Mouse (Mus musculus) MEL (cell line): ENCODE results near the gene Gadd45a. TPM values are rescaled to one million over a fixed set of nuclear protein-coding genes. Genes with fewer than 3 reads are reported as not detected.
A peak's percentile ranks its signal among the peaks of the same experiment; 100 is the strongest.

Experiments
- DNase-seq: peaks from one replicate; pipeline ENCODE4 v3.0.0; 2011; ENCODE audit warnings: low read depth, low spot score
- H3K27ac ChIP-seq: 2 replicates; pipeline ENCODE4 v1.5.1; 2012; ENCODE audit warnings: low read depth, mild to moderate bottlenecking, control low read depth, low read length, moderate library complexity; ENCODE audit not compliant: control insufficient read depth
- H3K27me3 ChIP-seq, 2 experiments: fragments of 150-350 bp in 1 of 2; sonication (generic) in 1 of 2; 2 replicates each; pipeline ENCODE4 v1.6.1; 2012; ENCODE audit warnings: low read length in 2 of 2, mild to moderate bottlenecking in 2 of 2, improper control_type of control experiment in 1 of 2, moderate library complexity in 1 of 2; ENCODE audit not compliant: insufficient read depth in 2 of 2, control insufficient read depth in 1 of 2
- H3K36me3 ChIP-seq, 2 experiments: 2 replicates each; pipeline ENCODE4 v1.6.1; 2012 to 2014; ENCODE audit warnings: low read length in 2 of 2, improper control_type of control experiment in 1 of 2, inconsistent platforms in 1 of 2, mild to moderate bottlenecking in 1 of 2; ENCODE audit not compliant: insufficient read depth in 2 of 2, control insufficient read depth in 1 of 2
- H3K4me1 ChIP-seq, 2 experiments: fragments of 150-350 bp in 1 of 2; sonication (generic) in 1 of 2; 2 replicates each; pipeline ENCODE4 v1.6.1; 2012; ENCODE audit warnings: low read length in 2 of 2, improper control_type of control experiment in 1 of 2, mild to moderate bottlenecking in 1 of 2; ENCODE audit not compliant: insufficient read depth in 2 of 2, control insufficient read depth in 1 of 2
- H3K4me3 ChIP-seq, 2 experiments: fragments of 150-350 bp in 1 of 2; sonication (generic) in 1 of 2; 2 replicates each; pipeline ENCODE4 v1.5.1; 2012; ENCODE audit warnings: low read depth in 2 of 2, low read length in 2 of 2, mild to moderate bottlenecking in 2 of 2, moderate library complexity in 2 of 2, control low read depth in 1 of 2, improper control_type of control experiment in 1 of 2; ENCODE audit not compliant: control insufficient read depth in 1 of 2, insufficient read depth in 1 of 2
- H3K79me2 ChIP-seq: 2 replicates; pipeline ENCODE4 v1.6.1; 2012; ENCODE audit warnings: mild to moderate bottlenecking, low read length, moderate library complexity; ENCODE audit not compliant: control insufficient read depth, poor library complexity, insufficient read depth
- H3K9ac ChIP-seq: 2 replicates; pipeline ENCODE4 v1.6.1; 2012; ENCODE audit warnings: low read depth, mild to moderate bottlenecking, control low read depth, low read length, moderate library complexity; ENCODE audit not compliant: control insufficient read depth, poor library complexity, severe bottlenecking
- H3K9me3 ChIP-seq: fragments of 150-350 bp; sonication (generic); replicated peaks from 2 replicates; pipeline ENCODE4 v1.6.1; 2012; ENCODE audit warnings: mild to moderate bottlenecking, low read length, improper control_type of control experiment, moderate library complexity; ENCODE audit not compliant: insufficient read depth
- BHLHE40 ChIP-seq: IDR thresholded peaks from 2 replicates; pipeline ENCODE4 v1.6.1; 2012; ENCODE audit warnings: low read depth, mild to moderate bottlenecking, inconsistent platforms, low read length, improper control_type of control experiment, borderline replicate concordance
- CTCF ChIP-seq, 3 experiments: IDR thresholded peaks in 2 of 3; conservative IDR thresholded peaks in 1 of 3; 2 replicates each; pipeline ENCODE4 v1.5.1; 2011 to 2012; ENCODE audit warnings: low read length in 3 of 3, low read depth in 2 of 3, mild to moderate bottlenecking in 2 of 3, improper control_type of control experiment in 1 of 3, inconsistent platforms in 1 of 3, mixed read lengths in 1 of 3, moderate library complexity in 1 of 3; ENCODE audit not compliant: control insufficient read depth in 1 of 3, insufficient read depth in 1 of 3, poor library complexity in 1 of 3, severe bottlenecking in 1 of 3
- E2F4 ChIP-seq: IDR thresholded peaks from 2 replicates; pipeline ENCODE4 v1.6.1; 2011; ENCODE audit warnings: low read depth, low read length, improper control_type of control experiment, borderline replicate concordance
- ELF1 ChIP-seq: IDR thresholded peaks from 2 replicates; pipeline ENCODE4 v1.6.1; 2014; ENCODE audit warnings: low read depth, mild to moderate bottlenecking, inconsistent platforms, low read length, improper control_type of control experiment, moderate library complexity
- EP300 ChIP-seq, 2 experiments: IDR thresholded peaks; 2 replicates each; pipeline ENCODE4 v1.6.1; 2011; ENCODE audit warnings: improper control_type of control experiment in 2 of 2, low read length in 2 of 2, low read depth in 1 of 2, mild to moderate bottlenecking in 1 of 2
- ETS1 ChIP-seq: IDR thresholded peaks from 2 replicates; pipeline ENCODE4 v1.6.1; 2012; ENCODE audit warnings: low read depth, mild to moderate bottlenecking, inconsistent platforms, low read length, improper control_type of control experiment, moderate library complexity
- GATA1 ChIP-seq: IDR thresholded peaks from 2 replicates; pipeline ENCODE4 v1.6.1; 2011; ENCODE audit warnings: low read depth, low read length, improper control_type of control experiment
- HCFC1 ChIP-seq: IDR thresholded peaks from 2 replicates; pipeline ENCODE4 v1.6.1; 2012; ENCODE audit warnings: low read depth, mild to moderate bottlenecking, inconsistent platforms, low read length, improper control_type of control experiment, moderate library complexity
- JUND ChIP-seq: IDR thresholded peaks from 2 replicates; pipeline ENCODE4 v1.6.1; 2011; ENCODE audit warnings: low read depth, mild to moderate bottlenecking, improper control_type of control experiment, low read length
- KAT2A ChIP-seq: conservative IDR thresholded peaks from 2 replicates; pipeline ENCODE4 v1.6.1; 2012; ENCODE audit warnings: low read depth, low read length, improper control_type of control experiment, inconsistent platforms
- MAFK ChIP-seq: IDR thresholded peaks from 2 replicates; pipeline ENCODE4 v1.6.1; 2011; ENCODE audit warnings: low read depth, mild to moderate bottlenecking, low read length, improper control_type of control experiment, borderline replicate concordance
- MAX ChIP-seq: IDR thresholded peaks from 2 replicates; pipeline ENCODE4 v1.6.1; 2011; ENCODE audit warnings: low read length, improper control_type of control experiment
- MAZ ChIP-seq: IDR thresholded peaks from 2 replicates; pipeline ENCODE4 v1.6.1; 2012; ENCODE audit warnings: low read depth, mild to moderate bottlenecking, inconsistent platforms, low read length, improper control_type of control experiment
- MEF2A ChIP-seq: IDR thresholded peaks from 2 replicates; pipeline ENCODE4 v1.6.1; 2014; ENCODE audit warnings: low read depth, mild to moderate bottlenecking, inconsistent platforms, low read length, improper control_type of control experiment; ENCODE audit not compliant: poor library complexity, insufficient replicate concordance, severe bottlenecking; ENCODE audit errors: extremely low read depth
- MYB ChIP-seq: IDR thresholded peaks from 2 replicates; pipeline ENCODE4 v1.6.1; 2011; ENCODE audit warnings: mild to moderate bottlenecking, low read depth, low read length, improper control_type of control experiment
- POLR2A ChIP-seq, 2 experiments: IDR thresholded peaks; 2 replicates each; pipeline ENCODE4 v1.6.1; 2011 to 2012; ENCODE audit warnings: low read length in 2 of 2, mild to moderate bottlenecking in 2 of 2, control low read depth in 1 of 2, improper control_type of control experiment in 1 of 2, low read depth in 1 of 2, moderate library complexity in 1 of 2; ENCODE audit not compliant: control insufficient read depth in 1 of 2, insufficient read depth in 1 of 2, poor library complexity in 1 of 2
- POLR2AphosphoS2 ChIP-seq: IDR thresholded peaks from 2 replicates; pipeline ENCODE4 v1.6.1; 2011; ENCODE audit warnings: low read length, improper control_type of control experiment
- RAD21 ChIP-seq: IDR thresholded peaks from 2 replicates; pipeline ENCODE4 v1.6.1; 2011; ENCODE audit warnings: mild to moderate bottlenecking, low read depth, low read length, improper control_type of control experiment
- RCOR1 ChIP-seq: IDR thresholded peaks from 2 replicates; pipeline ENCODE4 v1.6.1; 2012; ENCODE audit warnings: low read depth, mild to moderate bottlenecking, inconsistent platforms, low read length, improper control_type of control experiment
- SMC3 ChIP-seq: IDR thresholded peaks from 2 replicates; pipeline ENCODE4 v1.6.1; 2011; ENCODE audit warnings: low read depth, low read length, improper control_type of control experiment
- TAL1 ChIP-seq: IDR thresholded peaks from 2 replicates; pipeline ENCODE4 v1.6.1; 2012; ENCODE audit warnings: mild to moderate bottlenecking, inconsistent platforms, low read length, moderate library complexity, mixed read lengths
- TBP ChIP-seq: IDR thresholded peaks from 2 replicates; pipeline ENCODE4 v1.8.0; 2011; ENCODE audit warnings: low read depth, low read length, improper control_type of control experiment
- TCF12 ChIP-seq: IDR thresholded peaks from 2 replicates; pipeline ENCODE4 v1.6.1; 2014; ENCODE audit warnings: low read depth, mild to moderate bottlenecking, inconsistent platforms, low read length, improper control_type of control experiment, moderate library complexity
- UBTF ChIP-seq: IDR thresholded peaks from 2 replicates; pipeline ENCODE4 v1.6.1; 2012; ENCODE audit warnings: low read depth, mild to moderate bottlenecking, inconsistent platforms, low read length, improper control_type of control experiment, moderate library complexity, borderline replicate concordance; ENCODE audit not compliant: insufficient read depth
- USF2 ChIP-seq, 2 experiments: IDR thresholded peaks; 2 replicates each; pipeline ENCODE4 v1.6.1; 2011 to 2012; ENCODE audit warnings: improper control_type of control experiment in 2 of 2, low read length in 2 of 2, borderline replicate concordance in 1 of 2, inconsistent platforms in 1 of 2, low read depth in 1 of 2, mild to moderate bottlenecking in 1 of 2; ENCODE audit not compliant: insufficient read depth in 1 of 2
- ZC3H11A ChIP-seq: IDR thresholded peaks from 2 replicates; pipeline ENCODE4 v1.6.1; 2012; ENCODE audit warnings: low read depth, mild to moderate bottlenecking, inconsistent platforms, low read length, improper control_type of control experiment
- ZKSCAN1 ChIP-seq: IDR thresholded peaks from 2 replicates; pipeline ENCODE4 v1.6.1; 2012; ENCODE audit warnings: low read depth, mild to moderate bottlenecking, inconsistent platforms, low read length, improper control_type of control experiment, moderate library complexity
- ZMIZ1 ChIP-seq: IDR thresholded peaks from 2 replicates; pipeline ENCODE4 v1.6.1; 2012; ENCODE audit warnings: low read depth, mild to moderate bottlenecking, inconsistent platforms, low read length, improper control_type of control experiment, moderate library complexity
- polyA plus RNA-seq, 2 experiments: library from polyadenylated mRNA; stranded (reverse) in 1 of 2; unstranded in 1 of 2; fragments of >175 nt in 1 of 2; fragments of >200 nt in 1 of 2; gene quantifications; 2 replicates each; pipeline versions ENCODE4 v1.2.1 to v1.2.4; 2012; ENCODE audit warnings: low replicate concordance in 2 of 2, low read depth in 1 of 2; ENCODE audit not compliant: insufficient read length in 2 of 2, insufficient read depth in 1 of 2, missing spikeins in 1 of 2
- total RNA-seq: library from RNA; depleted of rRNA; stranded (reverse); fragments of 300-350 nt; gene quantifications from 2 replicates; pipeline ENCODE4 v1.2.3, GENCODE M21; 2012

The Gadd45a gene
- total and polyA plus RNA-seq, 3 experiments: 18.1 to 37.4 TPM; not detected in 1

DNA sequence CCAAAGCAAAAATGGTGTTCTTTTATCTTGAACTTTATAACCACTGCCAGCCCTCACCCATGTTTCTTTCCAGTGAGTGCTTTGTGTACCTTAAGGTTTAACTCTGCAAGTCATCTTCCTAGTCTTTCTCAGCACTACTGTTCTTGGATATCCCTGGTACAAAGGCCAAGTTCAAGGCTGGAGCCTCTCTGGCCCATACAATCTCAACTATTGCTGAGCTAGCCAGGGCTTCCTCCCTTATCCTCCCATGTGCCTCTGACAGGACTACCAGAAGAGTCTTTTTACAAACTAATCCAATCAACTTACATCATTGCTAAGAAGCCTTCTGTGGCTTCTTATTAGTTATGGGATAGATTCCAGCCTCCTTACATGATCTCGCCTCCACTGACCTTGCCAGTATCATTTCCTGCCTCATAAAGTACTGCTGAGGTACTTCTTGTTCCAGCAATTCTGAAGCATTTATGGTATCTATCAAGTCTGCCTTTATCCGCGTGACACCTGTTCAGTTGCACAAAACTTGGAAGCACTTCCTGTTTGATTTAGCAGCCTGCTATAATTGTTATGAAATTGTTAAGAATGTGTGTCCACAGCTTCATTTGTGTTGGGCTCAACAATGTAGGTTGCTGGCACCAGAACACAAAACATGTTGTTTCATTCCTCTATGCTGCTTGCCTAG is 19.8 kb upstream of the Gadd45a start (continued):
- TF ChIP-seq MEF2A: no peak
- TF ChIP-seq CTCF (IDR thresholded peaks at IDR 0.05 in 2 of 3, conservative IDR thresholded peaks at IDR 0.05 in 1 of 3; ENCODE audit: control insufficient read depth in 1 of 3, insufficient read depth in 1 of 3, low read depth in 2 of 3, low read length in 3 of 3, poor library complexity in 1 of 3, severe bottlenecking in 1 of 3): no peak
- no peak for TF ChIP-seq ZC3H11A
- 0 out of 2 replicates have a peak, but pooled peaks have one; percentile 37 for TF ChIP-seq TBP
- TF ChIP-seq RAD21: no peak
- TF ChIP-seq ZKSCAN1: no peak
- TF ChIP-seq HCFC1: no peak
- TF ChIP-seq MYB: no peak
- TF ChIP-seq UBTF: no peak
- no peak for TF ChIP-seq POLR2AphosphoS2
- no peak for TF ChIP-seq E2F4
- TF ChIP-seq MAX: no peak
- peak; percentile 52 for TF ChIP-seq ETS1
- no peak for TF ChIP-seq MAFK
- TF ChIP-seq, all 39 proteins: peak for 7

DNA sequence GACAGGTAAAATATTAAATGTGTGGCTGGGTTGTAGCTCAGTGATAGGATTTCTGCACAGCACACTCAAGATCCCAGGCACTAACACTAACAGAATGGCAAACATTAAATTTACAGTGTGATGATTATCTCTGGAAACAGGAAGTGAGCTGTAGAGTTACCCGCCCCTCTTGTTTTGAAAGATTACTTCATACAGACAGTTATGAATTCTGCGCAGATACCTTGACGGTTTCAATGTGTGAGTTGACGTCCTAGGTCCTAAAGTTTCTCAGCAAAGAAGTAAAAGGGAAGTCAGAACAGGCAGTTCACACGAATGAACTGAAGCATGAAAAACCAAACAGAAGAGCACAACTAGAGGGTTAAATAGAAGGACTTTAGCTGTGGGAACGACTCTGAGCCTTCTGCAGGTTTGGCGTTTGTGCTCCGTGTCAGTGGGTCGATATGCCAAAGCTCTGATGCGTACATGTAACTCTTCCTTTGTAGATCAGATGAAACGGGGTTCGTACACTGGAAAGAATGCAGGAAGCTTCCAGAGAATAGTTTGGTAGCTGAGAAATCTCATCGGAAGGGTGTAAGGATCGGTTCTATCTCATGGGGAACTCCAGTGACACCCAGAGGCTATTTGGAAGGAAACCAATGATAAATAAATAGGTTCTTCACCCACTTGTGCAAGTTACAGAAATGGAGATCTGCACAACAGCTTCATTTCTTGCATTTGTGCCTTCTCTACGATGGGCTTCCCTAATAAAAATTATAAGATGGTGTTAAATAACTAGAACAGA is 19.0 kb upstream of the Gadd45a start:
- Histone ChIP-seq H3K27ac (peak overlapping the region; percentile 84), H3K9me3 (no peaks in the 10 kb centered on the region), H3K4me3 (peak overlapping the region; percentile 48 to 58), H3K79me2 (no peaks in the 10 kb centered on the region), H3K9ac (peak overlapping the region; percentile 52), H3K36me3 (peaks cover 0 to 25% of the 10 kb centered on the region in 2 experiments; a peak in 2 of 4 replicates), H3K27me3 (no peaks in the 10 kb centered on the region), H3K4me1 (peaks cover 11 to 16% of the 10 kb centered on the region in 2 experiments)
- DNase-seq: peak; percentile 88
- TF ChIP-seq TBP: peak; percentile 56; the same call in 1 of the 2 replicates
- TF ChIP-seq TCF12: peak; percentile 23; the same call in 1 of the 2 replicates
- TF ChIP-seq KAT2A: no peak; the same call in 1 of the 2 replicates
- peak; percentile 73 to 81 for TF ChIP-seq EP300 (IDR thresholded peaks at IDR 0.05; ENCODE audit: low read depth in 1 of 2, low read length in 2 of 2)
- TF ChIP-seq ELF1: peak; percentile 73
- peak; percentile 82 for TF ChIP-seq GATA1
- TF ChIP-seq E2F4: no peak
- no peak for TF ChIP-seq TAL1
- TF ChIP-seq SMC3: 0 out of 2 replicates have a peak, but pooled peaks have one; percentile 10
- TF ChIP-seq RCOR1: peak; percentile 47; the same call in 1 of the 2 replicates
- no peak for TF ChIP-seq USF2 (IDR thresholded peaks at IDR 0.05; ENCODE audit: borderline replicate concordance in 1 of 2, insufficient read depth in 1 of 2, low read depth in 1 of 2, low read length in 2 of 2)
- TF ChIP-seq BHLHE40: 0 out of 2 replicates have a peak, but pooled peaks have one; percentile 24
- TF ChIP-seq MAX: 0 out of 2 replicates have a peak, but pooled peaks have one; percentile 28
- peak; percentile 78 for TF ChIP-seq MYB
- TF ChIP-seq MAZ: peak; percentile 25; the same call in 1 of the 2 replicates
- peak in 1 of 2 experiments; percentile 30; a peak in 1 of 4 replicates for TF ChIP-seq POLR2A (IDR thresholded peaks at IDR 0.05; ENCODE audit: control insufficient read depth in 1 of 2, insufficient read depth in 1 of 2, low read depth in 1 of 2, low read length in 2 of 2, poor library complexity in 1 of 2)
- TF ChIP-seq POLR2AphosphoS2: peak; percentile 60; the same call in 1 of the 2 replicates
- TF ChIP-seq MEF2A: no peak
- no peak for TF ChIP-seq JUND
- TF ChIP-seq RAD21: peak; percentile 23
- TF ChIP-seq ZMIZ1: no peak; the same call in 1 of the 2 replicates
- TF ChIP-seq ETS1: peak; percentile 94
- TF ChIP-seq ZKSCAN1: no peak
- peak; percentile 50; the same call in 1 of the 2 replicates for TF ChIP-seq HCFC1
